Mouse (Mus musculus) midbrain, postnatal 0 days (tissue): Measurements from ENCODE around the gene Ceacam10. TPM values are rescaled to one million over a fixed set of nuclear protein-coding genes. Genes with fewer than 3 reads are reported as not detected.

Experiments used
- ATAC-seq: fragments of 200-750 bp; cut with Nextera tagmentation; 2 replicates; pipeline ENCODE4 v1.8.0; 2017; ENCODE audit warnings: moderate number of reproducible peaks, mild to moderate bottlenecking, moderate TSS enrichment, moderate library complexity; ENCODE audit not compliant: low FRiP score
- DNase-seq: peaks from one replicate; pipeline ENCODE4 v3.0.0-alpha.2; 2015; ENCODE audit warnings: low spot score
- H3K27ac ChIP-seq: fragments of 300-500 bp; sonication (generic); 2 replicates; pipeline ENCODE4 v1.5.1; 2014; ENCODE audit warnings: low read depth, mild to moderate bottlenecking, low read length, mixed read lengths
- H3K27me3 ChIP-seq: fragments of 300-500 bp; sonication (generic); 2 replicates; pipeline ENCODE4 v1.6.1; 2014; ENCODE audit warnings: low read length, control low read depth, mixed read lengths; ENCODE audit not compliant: insufficient read depth
- H3K36me3 ChIP-seq: fragments of 300-500 bp; sonication (generic); 2 replicates; pipeline ENCODE4 v1.6.1; 2014; ENCODE audit warnings: low read length, control low read depth, mixed read lengths; ENCODE audit not compliant: insufficient read depth
- H3K4me1 ChIP-seq: fragments of 300-500 bp; sonication (generic); 2 replicates; pipeline ENCODE4 v1.6.1; 2014; ENCODE audit warnings: mild to moderate bottlenecking, control low read depth, antibody characterized with exemption, low read length, mixed read lengths; ENCODE audit not compliant: insufficient read depth
- H3K4me2 ChIP-seq: fragments of 300-500 bp; sonication (generic); 2 replicates; pipeline ENCODE4 v1.6.1; 2014; ENCODE audit warnings: low read depth, mild to moderate bottlenecking, low read length, mixed read lengths; ENCODE audit not compliant: poor library complexity, severe bottlenecking
- H3K4me3 ChIP-seq: fragments of 300-500 bp; sonication (generic); 2 replicates; pipeline ENCODE4 v1.5.1; 2014; ENCODE audit warnings: low read depth, mild to moderate bottlenecking, low read length, moderate library complexity
- H3K9ac ChIP-seq: fragments of 300-500 bp; sonication (generic); replicated peaks from 2 replicates; pipeline ENCODE4 v1.6.1; 2014; ENCODE audit warnings: mild to moderate bottlenecking, low read length, moderate library complexity, mixed read lengths; ENCODE audit not compliant: poor library complexity, severe bottlenecking
- H3K9me3 ChIP-seq: fragments of 300-500 bp; sonication (generic); 2 replicates; pipeline ENCODE4 v1.6.1; 2016; ENCODE audit warnings: low read length, control low read depth
- CTCF ChIP-seq: IDR thresholded peaks from 2 replicates; pipeline ENCODE4 v1.5.1; 2016; ENCODE audit warnings: antibody characterized with exemption, mild to moderate bottlenecking
- whole genome bisulfite sequencing: fragments of 180-500 bp; shearing (Covaris S2); extraction: QIAGEN DNeasy Blood & Tissue Kit; methylation state at CpG from one replicate; pipeline ENCODE4 v1.1.7; 2014; 5-methylcytosine and 5-hydroxymethylcytosine counted together
- polyA plus RNA-seq: library from polyadenylated mRNA; unstranded; fragments of >200 nt; fragmentation: Nextera tagmentation; extraction: Ambion mirVana; gene quantifications from 2 replicates; pipeline ENCODE4 v1.2.1, GENCODE M21; 2015
- total RNA-seq: library from RNA; depleted of rRNA; stranded (reverse); fragments of >200 nt; gene quantifications from 2 replicates; pipeline ENCODE4 v1.2.3, GENCODE M21; 2014; rRNA removed

Gene Ceacam10
- total and polyA plus RNA-seq, 2 experiments from 2014 or later = 0.43 TPM; not detected in 1

DNA sequence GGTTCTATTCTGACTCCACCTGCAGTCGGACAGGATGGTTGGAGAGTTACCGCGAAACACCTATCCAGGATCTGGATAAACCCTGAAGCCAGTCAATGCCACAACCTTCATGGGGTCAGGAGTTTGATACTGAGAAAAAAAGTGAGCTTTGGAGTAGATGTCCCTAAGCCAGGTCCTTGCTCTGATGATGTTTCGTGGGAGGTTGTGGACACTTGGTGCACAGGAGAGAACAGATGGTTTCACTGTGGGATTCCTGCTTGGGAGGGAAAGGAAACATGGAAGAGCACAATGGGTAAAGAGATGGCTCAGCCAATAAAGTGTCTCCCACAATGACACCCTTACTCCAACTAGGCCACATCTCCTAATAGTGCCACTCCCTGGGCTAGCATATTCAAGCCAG is 50.2 kb downstream of the Ceacam10 start:
- no peak overlapping the region for H3K9ac ChIP-seq
- no peak overlapping the region for H3K27ac ChIP-seq
- H3K36me3 ChIP-seq = no peaks in the 10 kb centered on the region
- DNase-seq (no peak), ATAC-seq (no peak)
- no peaks in the 10 kb centered on the region for H3K4me1 ChIP-seq
- no peak overlapping the region for H3K4me2 ChIP-seq
- WGBS = 94% methylated on average over 4 of the region's 4 CpGs
- H3K4me3 ChIP-seq = no peak overlapping the region
- H3K9me3 ChIP-seq = no peaks in the 10 kb centered on the region
- TF ChIP-seq CTCF = no peak
- no peaks in the 10 kb centered on the region for H3K27me3 ChIP-seq

Other genes with a start within 250 kb of the Ceacam10 start
- 115 and 119 TPM in 2 replicates for gene Irgq, start 246.5 kb upstream of the Ceacam10 start, total RNA-seq
- gene Irgq, start 246.5 kb upstream of the Ceacam10 start, polyA plus RNA-seq = 21.8 and 23.9 TPM in 2 replicates
- gene Pinlyp, start 231.1 kb upstream of the Ceacam10 start, total RNA-seq = not detected in 2 replicates
- gene Pinlyp, start 231.1 kb upstream of the Ceacam10 start, polyA plus RNA-seq = not detected in 2 replicates
- gene Xrcc1, start 230.9 kb upstream of the Ceacam10 start, total RNA-seq = 44.6 and 51.8 TPM in 2 replicates
- 41.9 and 43.3 TPM in 2 replicates for gene Xrcc1, start 230.9 kb upstream of the Ceacam10 start, polyA plus RNA-seq
- 32.2 and 33.4 TPM in 2 replicates for gene Ethe1, start 189.7 kb upstream of the Ceacam10 start, total RNA-seq
- 31.3 and 31.6 TPM in 2 replicates for gene Ethe1, start 189.7 kb upstream of the Ceacam10 start, polyA plus RNA-seq
- 2.3 and 3.2 TPM in 2 replicates for gene Zfp575, start 189.6 kb upstream of the Ceacam10 start, total RNA-seq
- gene Zfp575, start 189.6 kb upstream of the Ceacam10 start, polyA plus RNA-seq = 28.3 and 29.5 TPM in 2 replicates
- gene Phldb3, start 166.4 kb upstream of the Ceacam10 start, total RNA-seq = 0.11 and 0.14 TPM in 2 replicates
- gene Phldb3, start 166.4 kb upstream of the Ceacam10 start, polyA plus RNA-seq = not detected in 2 replicates
- 0.99 and 1.5 TPM in 2 replicates for gene Lypd3, start 140.7 kb upstream of the Ceacam10 start, total RNA-seq
- 1.8 and 2.2 TPM in 2 replicates for gene Lypd3, start 140.7 kb upstream of the Ceacam10 start, polyA plus RNA-seq
- not detected in 2 replicates for gene Tex101, start 100.5 kb upstream of the Ceacam10 start, total RNA-seq
- not detected in 2 replicates for gene Tex101, start 100.5 kb upstream of the Ceacam10 start, polyA plus RNA-seq
- gene BC049730, start 68.0 kb upstream of the Ceacam10 start, total RNA-seq = not detected in 2 replicates
- gene BC049730, start 68.0 kb upstream of the Ceacam10 start, polyA plus RNA-seq = not detected in 2 replicates
- gene Gm4763, start 50.3 kb upstream of the Ceacam10 start, total RNA-seq = not detected in 2 replicates
- gene Gm4763, start 50.3 kb upstream of the Ceacam10 start, polyA plus RNA-seq = not detected in 2 replicates
- 0.16 and 1.0 TPM in 2 replicates for gene Cd177, start 16.9 kb upstream of the Ceacam10 start, total RNA-seq
- 0.37 and 0.47 TPM in 2 replicates for gene Cd177, start 16.9 kb upstream of the Ceacam10 start, polyA plus RNA-seq
- 5.9 and 13.5 TPM in 2 replicates for gene Gm9844, start 85.0 kb downstream of the Ceacam10 start, total RNA-seq
- 33.2 and 44.4 TPM in 2 replicates for gene Gm9844, start 85.0 kb downstream of the Ceacam10 start, polyA plus RNA-seq
- 0.19 TPM in 1 of 2 replicates, not detected in the other for gene Lypd4, start 92.7 kb downstream of the Ceacam10 start, total RNA-seq
- gene Lypd4, start 92.7 kb downstream of the Ceacam10 start, polyA plus RNA-seq = 0.16 and 0.28 TPM in 2 replicates
- gene Dmrtc2, start 92.9 kb downstream of the Ceacam10 start, total RNA-seq = 0.11 TPM in 1 of 2 replicates, not detected in the other
- 0.31 and 0.70 TPM in 2 replicates for gene Dmrtc2, start 92.9 kb downstream of the Ceacam10 start, polyA plus RNA-seq
- 364 and 448 TPM in 2 replicates for gene Rps19, start 107.2 kb downstream of the Ceacam10 start, total RNA-seq
- 1,202 and 1,286 TPM in 2 replicates for gene Rps19, start 107.2 kb downstream of the Ceacam10 start, polyA plus RNA-seq
- gene Cd79a, start 120.2 kb downstream of the Ceacam10 start, total RNA-seq = 0.27 and 0.42 TPM in 2 replicates
- gene Cd79a, start 120.2 kb downstream of the Ceacam10 start, polyA plus RNA-seq = 0.82 and 0.85 TPM in 2 replicates
- 19.1 and 27.5 TPM in 2 replicates for gene Arhgef1, start 125.7 kb downstream of the Ceacam10 start, total RNA-seq
- gene Arhgef1, start 125.7 kb downstream of the Ceacam10 start, polyA plus RNA-seq = 29.0 and 33.0 TPM in 2 replicates
- gene Gm4881, start 167.3 kb downstream of the Ceacam10 start, total RNA-seq = 6.4 and 9.0 TPM in 2 replicates
- gene Gm4881, start 167.3 kb downstream of the Ceacam10 start, polyA plus RNA-seq = 3.8 and 4.2 TPM in 2 replicates
- 516 and 704 TPM in 2 replicates for gene Rabac1, start 195.5 kb downstream of the Ceacam10 start, total RNA-seq
- 466 and 515 TPM in 2 replicates for gene Rabac1, start 195.5 kb downstream of the Ceacam10 start, polyA plus RNA-seq
- 493 and 502 TPM in 2 replicates for gene Atp1a3, start 228.8 kb downstream of the Ceacam10 start, total RNA-seq
- 727 and 786 TPM in 2 replicates for gene Atp1a3, start 228.8 kb downstream of the Ceacam10 start, polyA plus RNA-seq